Mouse (Mus musculus) kidney, adult 2 months (tissue): ENCODE data around the gene Dap.

Source experiments
- CTCF ChIP-seq: fragments of 200-500 bp; conservative IDR thresholded peaks from 2 replicates; pipeline ENCODE4 v1.5.1; 2011; ENCODE audit warnings: low read depth, mild to moderate bottlenecking, control low read depth, low read length, moderate library complexity, mixed read lengths; ENCODE audit not compliant: insufficient read depth, insufficient read length
- POLR2A ChIP-seq: fragments of 200-500 bp; IDR thresholded peaks from one replicate; pipeline ENCODE4 v1.6.1; 2011; ENCODE audit warnings: low read depth, low read length, control low read depth

GRCm38 (mm10) chr15:31297777-31298137, 73.6 kb downstream of the Dap start:
- TF ChIP-seq POLR2A (no peak), CTCF (no peak)
